In the genomic region with DNA sequence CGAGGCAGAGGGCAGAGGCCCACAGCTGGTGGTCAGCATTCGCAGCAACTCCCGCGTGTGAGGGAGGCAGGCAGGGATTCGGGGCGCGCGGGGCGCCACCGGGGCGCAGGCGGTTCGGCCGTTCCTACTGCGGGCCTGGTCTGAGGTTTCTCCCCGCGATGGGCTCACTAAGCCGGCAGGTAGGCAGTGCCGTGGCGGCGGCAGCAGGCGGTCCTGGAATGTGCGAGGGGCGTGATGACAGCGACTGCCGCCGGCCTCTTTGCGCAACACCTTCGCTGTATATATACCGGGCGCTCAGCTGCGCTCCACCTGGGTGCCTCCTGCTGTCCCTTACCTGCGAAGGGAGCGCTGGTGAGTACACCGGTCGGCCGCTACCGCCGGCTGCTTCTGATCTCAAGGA, we compare ENCODE assay signal across 8 mouse cellular contexts. TPM values are rescaled to one million over a fixed set of nuclear protein-coding genes. Genes with fewer than 3 reads are reported as not detected.
DNase-seq lines count a peak whose midpoint lies in the region; ATAC-seq lines count a peak whose summit lies in the region.

No protein-coding gene starts in this region.

- 1% methylated on average over 39 of the region's 39 CpGs for WGBS in intestine, embryonic 16.5 days
- 4% methylated on average over 37 of the region's 39 CpGs for whole genome bisulfite sequencing in liver, embryonic 15.5 days (ENCODE audit: insufficient replicate concordance)
- 1% methylated on average over 39 of the region's 39 CpGs for WGBS in neural tube, embryonic 14.5 days

- H3K36me3 ChIP-seq in intestine, embryonic 16.5 days (ENCODE audit: control insufficient read depth, insufficient read depth, low read length) = no peaks in the 10 kb centered on the region
- H3K36me3 ChIP-seq in liver, embryonic 15.5 days (replicated peaks) = no peaks in the 10 kb centered on the region
- no peaks in the 10 kb centered on the region for H3K36me3 ChIP-seq in neural tube, embryonic 14.5 days (ENCODE audit: control insufficient read depth, insufficient read depth, low read length)

- H3K4me1 ChIP-seq in intestine, embryonic 16.5 days (ENCODE audit: control insufficient read depth, insufficient read depth, low read length) = 0 out of 2 replicates have a peak, but pooled peaks cover 2% of the 10 kb centered on the region
- H3K4me1 ChIP-seq in liver, embryonic 15.5 days (replicated peaks) = no peaks in the 10 kb centered on the region
- H3K4me1 ChIP-seq in neural tube, embryonic 14.5 days (ENCODE audit: control insufficient read depth, insufficient read depth, low read length) = no peaks in the 10 kb centered on the region

- peak overlapping the region; percentile 46 for H3K9ac ChIP-seq in intestine, embryonic 16.5 days (ENCODE audit: low read depth, low read length)
- H3K9ac ChIP-seq in liver, embryonic 15.5 days = no peak overlapping the region
- H3K9ac ChIP-seq in neural tube, embryonic 14.5 days (replicated peaks; ENCODE audit: low read depth, low read length) = peak overlapping the region; percentile 39; the same call in 1 of the 2 replicates

- H3K27ac ChIP-seq in intestine, embryonic 16.5 days (ENCODE audit: low read length) = peak overlapping the region; percentile 0; the same call in 1 of the 2 replicates
- H3K27ac ChIP-seq in liver, embryonic 15.5 days (replicated peaks) = no peak overlapping the region
- no peak overlapping the region for H3K27ac ChIP-seq in neural tube, embryonic 14.5 days (ENCODE audit: low read depth, low read length)

- H3K9me3 ChIP-seq in intestine, embryonic 16.5 days (ENCODE audit: control insufficient read depth, low read length) = no peaks in the 10 kb centered on the region
- H3K9me3 ChIP-seq in liver, embryonic 15.5 days (replicated peaks) = no peaks in the 10 kb centered on the region
- H3K9me3 ChIP-seq in neural tube, embryonic 14.5 days (ENCODE audit: control insufficient read depth, low read length) = no peaks in the 10 kb centered on the region

- peak overlapping the region; percentile 36 for H3K4me3 ChIP-seq in intestine, embryonic 16.5 days (ENCODE audit: low read length)
- H3K4me3 ChIP-seq in liver, embryonic 15.5 days (replicated peaks) = peak overlapping the region; percentile 15; the same call in 1 of the 2 replicates
- H3K4me3 ChIP-seq in neural tube, embryonic 14.5 days (ENCODE audit: low read depth, low read length) = peak overlapping the region; percentile 27

- H3K27me3 ChIP-seq in intestine, embryonic 16.5 days (replicated peaks; ENCODE audit: control insufficient read depth, insufficient read depth, low read length) = 0 out of 2 replicates have a peak, but pooled peaks cover 10% of the 10 kb centered on the region
- peaks cover 27% of the 10 kb centered on the region for H3K27me3 ChIP-seq in liver, embryonic 15.5 days
- H3K27me3 ChIP-seq in neural tube, embryonic 14.5 days (ENCODE audit: control insufficient read depth, insufficient read depth, low read length) = peaks cover 14% of the 10 kb centered on the region

- peak; percentile 88 for ATAC-seq in intestine, embryonic 16.5 days
- ATAC-seq in liver, embryonic 15.5 days (ENCODE audit: insufficient read depth) = peak; percentile 68
- peak; percentile 54; the same call in 1 of the 2 replicates for ATAC-seq in neural tube, embryonic 14.5 days (ENCODE audit: low read depth)

- peak; percentile 39 to 46 for DNase-seq in cerebellum, postnatal 14 days
- no peak for DNase-seq in cerebellum, adult 9-11 months
- DNase-seq in embryo, embryonic 11 days = peak; percentile 36
- no peak for DNase-seq in spleen, postnatal 10 days (ENCODE audit: low spot score in 2 of 2)
- DNase-seq in gastrocnemius, postnatal 4 days (ENCODE audit: low spot score in 2 of 2) = no peak

- H3K4me2 ChIP-seq in intestine, embryonic 16.5 days (ENCODE audit: low read depth, low read length) = peak overlapping the region; percentile 49
- H3K4me2 ChIP-seq in liver, embryonic 15.5 days = peak overlapping the region; percentile 53
- H3K4me2 ChIP-seq in neural tube, embryonic 14.5 days (ENCODE audit: low read depth, low read length) = peak overlapping the region; percentile 60

RNA-seq across cellular contexts. Expression of gene Slc34a2, which starts 11.2 kb away (rescaled TPM):
- polyA plus RNA-seq in intestine, embryonic 16.5 days (2015; fragmentation: Nextera tagmentation; extraction: Ambion mirVana) = 29.5 and 51.3 TPM in 2 replicates
- 0.03 TPM in 1 of 2 replicates, not detected in the other for polyA plus RNA-seq in liver, embryonic 15.5 days (2015; fragmentation: Nextera tagmentation; extraction: Ambion mirVana)
- not detected in 2 replicates for polyA plus RNA-seq in neural tube, embryonic 14.5 days (2014; fragmentation: Nextera tagmentation; extraction: Ambion mirVana)
- total RNA-seq in gastrocnemius, postnatal 4 days (2021) = under 1 TPM in 1 of 2 experiments, not detected in 1; 0.37 TPM

Comparison
In these comparisons a context has a peak if more than half of its experiments do, and no peak if none do; other contexts are left out.
1. DNase-seq: peak in cerebellum, postnatal 14 days (2 of 2) and embryo, embryonic 11 days (single experiment); none in cerebellum, adult 9-11 months (single experiment), spleen, postnatal 10 days (0 of 2) and gastrocnemius, postnatal 4 days (0 of 2).
2. RNA of gene Slc34a2, which starts 11.2 kb away (polyA plus RNA-seq): 29.5 to 51.3 TPM in intestine, embryonic 16.5 days; not detected in neural tube, embryonic 14.5 days and 0.03 TPM in liver, embryonic 15.5 days; every median in the first group is over 10 times any median in the second.
3. Peak in every context shown above with its lines, with median percentiles within 50 percentile points of each other: ATAC-seq, H3K4me2 ChIP-seq and H3K4me3 ChIP-seq.